Mouse (Mus musculus) myocyte (in vitro differentiated cells): ENCODE results near the gene Clec2l. TPM values are rescaled to one million over a fixed set of nuclear protein-coding genes. Genes with fewer than 3 reads are reported as not detected.

Source experiments
- H3K27me3 ChIP-seq: one replicate; pipeline ENCODE4 v1.6.1; 2011; ENCODE audit not compliant: control insufficient read depth, insufficient read depth, insufficient read length
- H3K36me3 ChIP-seq: one replicate; pipeline ENCODE4 v1.6.1; 2011; ENCODE audit not compliant: control insufficient read depth, insufficient read depth
- H3K4me2 ChIP-seq: one replicate; pipeline ENCODE4 v1.6.1; 2011; ENCODE audit warnings: low read depth, control low read depth
- H3K4me3 ChIP-seq: one replicate; pipeline ENCODE4 v1.5.1; 2011; ENCODE audit warnings: mild to moderate bottlenecking, control low read depth, moderate library complexity
- H3K79me2 ChIP-seq: one replicate; pipeline ENCODE4 v1.6.1; 2011; ENCODE audit not compliant: control insufficient read depth, insufficient read depth
- H3ac ChIP-seq: one replicate; pipeline ENCODE4 v1.6.1; 2011; ENCODE audit not compliant: control insufficient read depth, insufficient read length
- CEBPB ChIP-seq: IDR thresholded peaks from 2 replicates; pipeline ENCODE4 v1.6.1; 2011; ENCODE audit warnings: mild to moderate bottlenecking, moderate library complexity; ENCODE audit not compliant: poor library complexity, insufficient read depth, severe bottlenecking
- E2F4 ChIP-seq: IDR thresholded peaks from one replicate; pipeline ENCODE4 v1.6.1; 2011; ENCODE audit warnings: mild to moderate bottlenecking, control low read depth, moderate library complexity; ENCODE audit not compliant: insufficient read depth
- MAX ChIP-seq: IDR thresholded peaks from one replicate; pipeline ENCODE4 v1.6.1; 2011; ENCODE audit warnings: low read depth, mild to moderate bottlenecking, control low read depth
- MYOD1 ChIP-seq, 3 experiments: IDR thresholded peaks; one replicate each; pipeline ENCODE4 v1.6.1; 2011; ENCODE audit warnings: control low read depth in 2 of 3, low read depth in 2 of 3, mild to moderate bottlenecking in 2 of 3, moderate library complexity in 1 of 3; ENCODE audit not compliant: insufficient read length in 2 of 3, control insufficient read depth in 1 of 3
- MYOG ChIP-seq, 3 experiments: IDR thresholded peaks; one replicate each; pipeline ENCODE4 v1.6.1; 2011; ENCODE audit warnings: control low read depth in 2 of 3, low read depth in 2 of 3, mild to moderate bottlenecking in 2 of 3; ENCODE audit not compliant: insufficient read length in 2 of 3, control insufficient read depth in 1 of 3, insufficient read depth in 1 of 3
- POLR2A ChIP-seq: IDR thresholded peaks from one replicate; pipeline ENCODE4 v1.6.1; 2011; ENCODE audit warnings: low read depth, mild to moderate bottlenecking, control low read depth, moderate library complexity; ENCODE audit not compliant: insufficient read length
- POLR2AphosphoS2 ChIP-seq: IDR thresholded peaks from one replicate; pipeline ENCODE4 v1.6.1; 2011; ENCODE audit warnings: low read depth, control low read depth; ENCODE audit not compliant: insufficient read length
- REST ChIP-seq: IDR thresholded peaks from one replicate; pipeline ENCODE4 v1.6.1; 2011; ENCODE audit warnings: mild to moderate bottlenecking, control low read depth, moderate library complexity; ENCODE audit not compliant: insufficient read depth, insufficient read length
- SRF ChIP-seq: IDR thresholded peaks from one replicate; pipeline ENCODE4 v1.6.1; 2011; ENCODE audit warnings: low read depth; ENCODE audit not compliant: control insufficient read depth, insufficient read length
- TCF12 ChIP-seq: IDR thresholded peaks from one replicate; pipeline ENCODE4 v1.6.1; 2011; ENCODE audit warnings: mild to moderate bottlenecking, control low read depth; ENCODE audit not compliant: poor library complexity, insufficient read depth, severe bottlenecking
- TCF3 ChIP-seq: IDR thresholded peaks from one replicate; pipeline ENCODE4 v1.6.1; 2011; ENCODE audit warnings: low read depth, control low read depth; ENCODE audit not compliant: insufficient read length
- USF1 ChIP-seq: IDR thresholded peaks from one replicate; pipeline ENCODE4 v1.6.1; 2011; ENCODE audit warnings: low read depth, mild to moderate bottlenecking, control low read depth, moderate library complexity
- polyA plus RNA-seq: library from polyadenylated mRNA; unstranded; fragments of >200 nt; fragmentation: generic; extraction: Trizol; gene quantifications from one replicate; pipeline ENCODE4 v1.2.1, GENCODE M21; 2012; ENCODE audit warnings: missing spikeins

Clec2l gene
- polyA plus RNA-seq, 1 experiment, result 0.19 TPM

GRCm38 (mm10) chr6:38688841-38689240 lies 26.0 kb downstream of the Clec2l start:
- TF ChIP-seq SRF (no peak), REST (no peak), TCF3 (no peak), CEBPB (no peak), POLR2A (no peak), E2F4 (no peak), MAX (no peak), TCF12 (no peak), POLR2AphosphoS2 (no peak), MYOG (IDR thresholded peaks at IDR 0.05; ENCODE audit: control insufficient read depth in 1 of 3, insufficient read depth in 1 of 3, insufficient read length in 2 of 3, low read depth in 2 of 3) (no peak), MYOD1 (IDR thresholded peaks at IDR 0.05; ENCODE audit: control insufficient read depth in 1 of 3, insufficient read length in 2 of 3, low read depth in 2 of 3) (no peak), USF1 (no peak)
- Histone ChIP-seq H3K36me3 (no peaks in the 10 kb centered on the region), H3K4me3 (no peak overlapping the region), H3K79me2 (no peaks in the 10 kb centered on the region), H3K27me3 (no peaks in the 10 kb centered on the region), H3K4me2 (no peak overlapping the region), H3ac (no peak overlapping the region)

GRCm38 (mm10) chr6:38690615-38691014 lies 27.7 kb downstream of the Clec2l start:
- H3K36me3 ChIP-seq, result no peaks in the 10 kb centered on the region
- no peaks in the 10 kb centered on the region for H3K27me3 ChIP-seq
- TF ChIP-seq TCF3 (no peak), POLR2A (no peak), CEBPB (no peak), TCF12 (no peak), MYOD1 (IDR thresholded peaks at IDR 0.05; ENCODE audit: control insufficient read depth in 1 of 3, insufficient read length in 2 of 3, low read depth in 2 of 3) (no peak), MYOG (IDR thresholded peaks at IDR 0.05; ENCODE audit: control insufficient read depth in 1 of 3, insufficient read depth in 1 of 3, insufficient read length in 2 of 3, low read depth in 2 of 3) (no peak), E2F4 (no peak), MAX (no peak), USF1 (no peak), POLR2AphosphoS2 (no peak), REST (no peak), SRF (no peak)
- H3K4me3 ChIP-seq, result no peak overlapping the region
- H3K4me2 ChIP-seq, result no peak overlapping the region
- H3ac ChIP-seq, result no peak overlapping the region
- H3K79me2 ChIP-seq, result no peaks in the 10 kb centered on the region

- H3K36me3 ChIP-seq, result no peaks in the 10 kb centered on the region
- no peak for TF ChIP-seq CEBPB
- no peak for TF ChIP-seq TCF3
- no peak for TF ChIP-seq USF1
- no peak for TF ChIP-seq SRF
Measured at GRCm38 (mm10) chr6:38691052-38691451, 28.2 kb downstream of the Clec2l start.

GRCm38 (mm10) chr6:38692556-38692955 lies 29.7 kb downstream of the Clec2l start:
- TF ChIP-seq CEBPB, result no peak
- TF ChIP-seq POLR2AphosphoS2, result no peak
- TF ChIP-seq POLR2A, result no peak
- TF ChIP-seq REST, result no peak
- no peak for TF ChIP-seq E2F4
- no peak for TF ChIP-seq TCF12
- Histone ChIP-seq H3K36me3 (no peaks in the 10 kb centered on the region), H3K27me3 (no peaks in the 10 kb centered on the region), H3ac (no peak overlapping the region), H3K79me2 (no peaks in the 10 kb centered on the region), H3K4me3 (no peak overlapping the region), H3K4me2 (no peak overlapping the region)

More at GRCm38 (mm10) chr6:38691052-38691451, 28.2 kb downstream of the Clec2l start:
- no peak overlapping the region for H3K4me3 ChIP-seq
- no peaks in the 10 kb centered on the region for H3K79me2 ChIP-seq
- no peak overlapping the region for H3K4me2 ChIP-seq
- H3ac ChIP-seq, result no peak overlapping the region
- H3K27me3 ChIP-seq, result no peaks in the 10 kb centered on the region

- TF ChIP-seq MYOG (IDR thresholded peaks at IDR 0.05; ENCODE audit: control insufficient read depth in 1 of 3, insufficient read depth in 1 of 3, insufficient read length in 2 of 3, low read depth in 2 of 3) (peak in 1 of 3 experiments; percentile 15), MYOD1 (IDR thresholded peaks at IDR 0.05; ENCODE audit: control insufficient read depth in 1 of 3, insufficient read length in 2 of 3, low read depth in 2 of 3) (peak in 1 of 3 experiments; percentile 2), TCF3 (no peak)
- H3K4me3 ChIP-seq, result no peak overlapping the region
- H3ac ChIP-seq, result no peak overlapping the region
- no peaks in the 10 kb centered on the region for H3K36me3 ChIP-seq
- no peaks in the 10 kb centered on the region for H3K79me2 ChIP-seq
- no peaks in the 10 kb centered on the region for H3K27me3 ChIP-seq
- no peak overlapping the region for H3K4me2 ChIP-seq
Measured at GRCm38 (mm10) chr6:38695380-38696054, 32.6 kb downstream of the Clec2l start.
